Mouse (Mus musculus) midbrain, embryonic 13.5 days (tissue): Measurements from ENCODE around the gene Agpat1. TPM values are rescaled to one million over a fixed set of nuclear protein-coding genes. Genes with fewer than 3 reads are reported as not detected.

Experiments
- ATAC-seq: fragments of 200-750 bp; cut with Nextera tagmentation; 2 replicates; pipeline ENCODE4 v1.8.0; 2017; ENCODE audit warnings: mild to moderate bottlenecking, moderate TSS enrichment, moderate library complexity
- H3K27ac ChIP-seq: fragments of 300-500 bp; sonication (generic); 2 replicates; pipeline ENCODE4 v1.5.1; 2015; ENCODE audit warnings: inconsistent platforms, mild to moderate bottlenecking, moderate library complexity
- H3K27me3 ChIP-seq: fragments of 300-500 bp; sonication (generic); 2 replicates; pipeline ENCODE4 v1.6.1; 2015; ENCODE audit warnings: mild to moderate bottlenecking, inconsistent platforms
- H3K36me3 ChIP-seq: fragments of 300-500 bp; sonication (generic); 2 replicates; pipeline ENCODE4 v1.6.1; 2015; ENCODE audit warnings: mild to moderate bottlenecking, inconsistent platforms
- H3K4me1 ChIP-seq: fragments of 300-500 bp; sonication (generic); replicated peaks from 2 replicates; pipeline ENCODE4 v1.6.1; 2015; ENCODE audit warnings: inconsistent platforms
- H3K4me2 ChIP-seq: fragments of 300-500 bp; sonication (generic); replicated peaks from 2 replicates; pipeline ENCODE4 v1.6.1; 2015; ENCODE audit warnings: moderate library complexity, mild to moderate bottlenecking, inconsistent platforms
- H3K4me3 ChIP-seq: fragments of 300-500 bp; sonication (generic); replicated peaks from 2 replicates; pipeline ENCODE4 v1.5.1; 2015; ENCODE audit warnings: mild to moderate bottlenecking, inconsistent platforms
- H3K9ac ChIP-seq: fragments of 300-500 bp; sonication (generic); replicated peaks from 2 replicates; pipeline ENCODE4 v1.6.1; 2015; ENCODE audit warnings: mild to moderate bottlenecking, inconsistent platforms
- H3K9me3 ChIP-seq: fragments of 300-500 bp; sonication (generic); 2 replicates; pipeline ENCODE4 v1.6.1; 2016; ENCODE audit warnings: mild to moderate bottlenecking, inconsistent platforms
- WGBS: fragments of 180-500 bp; shearing (Covaris S2); methylation state at CpG from one replicate; pipeline ENCODE4 v1.1.7; 2015; 5-methylcytosine and 5-hydroxymethylcytosine counted together
- polyA plus RNA-seq: library from polyadenylated mRNA; unstranded; fragments of >200 nt; fragmentation: Nextera tagmentation; extraction: Ambion mirVana; gene quantifications from 2 replicates; pipeline ENCODE4 v1.2.1, GENCODE M21; 2015

Gene Agpat1
- polyA plus RNA-seq, 1 experiment from 2014 or later: 100 TPM

GRCm38 (mm10) chr17:34613054-34613645 is 9.1 kb downstream of the Agpat1 start:
- Histone ChIP-seq H3K9me3 (no peaks in the 10 kb centered on the region), H3K27ac (no peak overlapping the region), H3K9ac (no peak overlapping the region), H3K4me1 (peaks cover 12% of the 10 kb centered on the region), H3K36me3 (peaks cover 79% of the 10 kb centered on the region), H3K4me3 (no peak overlapping the region), H3K4me2 (no peak overlapping the region), H3K27me3 (no peaks in the 10 kb centered on the region)
- ATAC-seq: no peak
- WGBS: 85% methylated on average over 11 of the region's 11 CpGs

DNA sequence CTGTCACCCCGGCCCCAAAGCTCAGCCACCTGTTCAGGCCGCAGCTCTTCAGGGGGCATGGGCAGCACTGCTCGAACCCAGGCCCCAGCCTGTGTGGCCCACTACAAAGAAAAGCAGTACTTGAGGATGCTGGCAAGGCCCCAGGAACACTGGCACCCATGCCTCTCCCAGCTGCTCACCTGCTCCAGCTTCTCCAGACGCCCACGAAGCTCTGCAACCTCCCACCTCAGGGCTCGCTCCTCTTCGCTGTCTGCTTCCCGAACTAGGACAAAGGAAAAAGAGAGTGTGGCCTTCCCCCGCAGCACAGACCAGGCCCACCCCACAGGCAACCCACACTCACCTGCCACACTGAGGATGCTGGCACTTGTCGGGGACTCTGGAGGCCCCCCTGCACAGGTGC is 9.8 kb downstream of the Agpat1 start:
- H3K9me3 ChIP-seq: no peaks in the 10 kb centered on the region
- H3K36me3 ChIP-seq: peaks cover 78% of the 10 kb centered on the region
- ATAC-seq: no peak; the same call in 1 of the 2 replicates
- H3K4me3 ChIP-seq: no peak overlapping the region
- H3K4me2 ChIP-seq: no peak overlapping the region
- H3K27ac ChIP-seq: no peak overlapping the region
- no peaks in the 10 kb centered on the region for H3K27me3 ChIP-seq
- 89% methylated on average over 10 of the region's 10 CpGs for WGBS
- H3K9ac ChIP-seq: no peak overlapping the region
- peaks cover 5% of the 10 kb centered on the region for H3K4me1 ChIP-seq

DNA sequence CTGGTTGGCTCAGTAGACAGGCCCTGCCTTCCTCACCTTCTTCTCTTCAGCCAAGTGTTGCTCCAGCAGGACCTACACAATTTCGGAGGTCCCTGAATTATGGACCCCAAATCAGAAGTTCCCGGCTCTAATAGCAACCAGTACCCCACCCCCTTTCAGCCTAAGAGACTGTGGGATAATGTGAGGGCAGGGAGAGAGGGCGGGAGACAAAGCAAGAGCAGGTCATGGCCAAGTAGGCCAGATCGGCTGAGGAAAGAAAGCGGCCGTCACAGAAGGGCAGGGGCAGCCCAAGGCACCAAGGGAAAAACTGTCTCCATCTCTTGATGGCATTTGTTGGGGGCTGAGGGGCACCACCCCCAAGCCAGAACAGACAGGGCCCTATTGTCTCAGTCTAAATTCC is 11.8 kb downstream of the Agpat1 start, which contains the start of gene Egfl8:
Egfl8 (minus strand) TSS at position 101 of the 400 bp plus-strand sequence.
- H3K9ac ChIP-seq: peak within 1 kb of the TSS; percentile 39; the same call in 1 of the 2 replicates
- H3K36me3 ChIP-seq: peaks cover 79% of the 10 kb centered on the region
- peak within 1 kb of the TSS; percentile 19; the same call in 1 of the 2 replicates for H3K27ac ChIP-seq
- H3K4me3 ChIP-seq: no peak within 1 kb of the TSS
- no peaks in the 10 kb centered on the region for H3K4me1 ChIP-seq
- no peaks in the 10 kb centered on the region for H3K9me3 ChIP-seq
- WGBS: 68% methylated on average over 6 of the region's 6 CpGs
- no peaks in the 10 kb centered on the region for H3K27me3 ChIP-seq
- ATAC-seq: no peak
- H3K4me2 ChIP-seq: no peak within 1 kb of the TSS

DNA sequence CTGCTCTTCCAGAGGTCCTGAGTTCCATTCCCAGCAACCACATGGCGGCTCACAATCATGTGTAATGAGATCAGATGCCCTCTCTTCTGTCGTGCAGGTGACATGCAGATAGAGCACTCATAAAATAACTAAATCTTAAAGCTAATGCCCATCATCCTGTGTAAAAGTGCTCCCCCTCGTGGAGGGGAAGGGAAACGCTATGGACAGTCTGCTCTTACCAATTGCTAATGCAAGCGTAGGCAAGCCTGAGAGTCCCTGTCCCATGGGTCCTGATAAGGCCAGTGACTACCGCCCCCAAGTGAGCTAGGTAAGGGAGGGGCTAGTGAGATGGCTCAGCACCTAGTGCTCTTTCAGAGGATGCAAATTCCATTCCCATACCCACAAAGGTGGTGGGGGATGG is 14.9 kb downstream of the Agpat1 start:
- Histone ChIP-seq H3K27me3 (no peaks in the 10 kb centered on the region), H3K9ac (no peak overlapping the region), H3K9me3 (no peaks in the 10 kb centered on the region), H3K36me3 (peaks cover 68% of the 10 kb centered on the region), H3K4me3 (no peak overlapping the region), H3K4me1 (no peaks in the 10 kb centered on the region), H3K27ac (no peak overlapping the region), H3K4me2 (no peak overlapping the region)
- WGBS: 11% methylated on average over 6 of the region's 6 CpGs
- ATAC-seq: no peak

DNA sequence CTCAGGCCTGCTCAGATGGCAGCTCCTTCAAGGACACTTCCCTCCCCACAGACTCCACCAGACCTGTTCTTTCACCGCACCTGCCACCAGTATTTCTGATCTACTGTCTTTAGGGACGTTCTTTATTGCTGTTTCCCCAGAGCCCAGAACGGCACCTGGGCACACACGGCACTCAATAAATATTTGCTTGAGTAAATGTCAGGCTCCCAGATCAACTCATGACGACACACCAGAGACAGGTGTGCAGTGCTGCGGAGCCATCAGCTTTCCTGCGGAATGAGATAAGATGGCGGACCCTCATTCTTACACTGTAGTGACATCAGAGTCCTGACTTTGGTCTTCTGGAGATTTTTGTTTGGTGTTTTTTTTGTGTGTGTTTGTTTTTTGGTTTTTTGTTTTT is 16.9 kb downstream of the Agpat1 start:
- WGBS: 87% methylated on average over 8 of the region's 8 CpGs

DNA sequence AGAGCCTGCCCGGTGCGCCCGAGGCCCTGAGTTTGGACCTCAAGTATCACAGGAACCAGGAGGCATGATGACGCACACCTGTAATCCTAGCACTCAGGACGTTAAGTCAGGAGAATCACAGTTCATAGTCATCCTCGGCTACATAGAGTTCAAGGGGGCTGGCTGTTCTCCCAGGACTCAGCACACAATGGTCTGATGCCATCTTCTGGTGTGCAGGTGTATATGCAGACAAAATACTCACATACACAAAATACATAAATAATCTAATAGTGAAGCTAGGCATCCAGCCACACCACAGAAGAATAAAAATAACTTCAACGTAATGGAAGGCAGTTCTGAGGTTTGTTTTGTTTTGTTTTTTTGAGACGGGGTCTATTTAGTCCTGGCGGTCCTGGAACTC is 19.1 kb downstream of the Agpat1 start:
- ATAC-seq: no peak
- Histone ChIP-seq H3K27me3 (no peaks in the 10 kb centered on the region), H3K4me3 (no peak overlapping the region), H3K9me3 (no peaks in the 10 kb centered on the region), H3K4me1 (peaks cover 21% of the 10 kb centered on the region), H3K9ac (no peak overlapping the region), H3K36me3 (peaks cover 34% of the 10 kb centered on the region), H3K4me2 (no peak overlapping the region), H3K27ac (no peak overlapping the region)
- WGBS: 89% methylated on average over 9 of the region's 9 CpGs

More for the DNA sequence above, 16.9 kb downstream of the Agpat1 start:
- Histone ChIP-seq H3K4me2 (no peak overlapping the region), H3K9ac (no peak overlapping the region), H3K4me1 (peaks cover 7% of the 10 kb centered on the region), H3K27me3 (no peaks in the 10 kb centered on the region), H3K27ac (no peak overlapping the region), H3K9me3 (no peaks in the 10 kb centered on the region), H3K4me3 (no peak overlapping the region), H3K36me3 (peaks cover 50% of the 10 kb centered on the region)
- no peak for ATAC-seq

GRCm38 (mm10) chr17:34624981-34625380 is 20.9 kb downstream of the Agpat1 start:
- Histone ChIP-seq H3K27me3 (peaks cover 2% of the 10 kb centered on the region), H3K27ac (no peak overlapping the region), H3K9me3 (no peaks in the 10 kb centered on the region), H3K4me2 (no peak overlapping the region), H3K9ac (no peak overlapping the region), H3K4me1 (peaks cover 39% of the 10 kb centered on the region), H3K4me3 (no peak overlapping the region), H3K36me3 (peaks cover 31% of the 10 kb centered on the region)
- 92% methylated on average over 3 of the region's 3 CpGs for WGBS
- ATAC-seq: no peak

- Histone ChIP-seq H3K27ac (peak overlapping the region; percentile 94), H3K4me1 (peaks cover 52% of the 10 kb centered on the region), H3K4me3 (peak overlapping the region; percentile 80), H3K27me3 (peaks cover 15% of the 10 kb centered on the region), H3K9me3 (no peaks in the 10 kb centered on the region), H3K36me3 (peaks cover 19% of the 10 kb centered on the region), H3K9ac (peak overlapping the region; percentile 83), H3K4me2 (peak overlapping the region; percentile 91)
- whole genome bisulfite sequencing: 50% methylated on average over 16 of the region's 16 CpGs
- ATAC-seq: no peak; the same call in 1 of the 2 replicates
Measured at GRCm38 (mm10) chr17:34626062-34626772, 22.2 kb downstream of the Agpat1 start.

GRCm38 (mm10) chr17:34626773-34627092 is 22.7 kb downstream of the Agpat1 start:
- Histone ChIP-seq H3K4me2 (peak overlapping the region; percentile 91), H3K9me3 (no peaks in the 10 kb centered on the region), H3K9ac (peak overlapping the region; percentile 83), H3K4me3 (peak overlapping the region; percentile 80), H3K27me3 (peaks cover 20% of the 10 kb centered on the region), H3K4me1 (peaks cover 57% of the 10 kb centered on the region), H3K27ac (peak overlapping the region; percentile 94), H3K36me3 (peaks cover 14% of the 10 kb centered on the region)
- WGBS: under 1% methylated on average over 18 of the region's 18 CpGs
- peak; percentile 38 for ATAC-seq

DNA sequence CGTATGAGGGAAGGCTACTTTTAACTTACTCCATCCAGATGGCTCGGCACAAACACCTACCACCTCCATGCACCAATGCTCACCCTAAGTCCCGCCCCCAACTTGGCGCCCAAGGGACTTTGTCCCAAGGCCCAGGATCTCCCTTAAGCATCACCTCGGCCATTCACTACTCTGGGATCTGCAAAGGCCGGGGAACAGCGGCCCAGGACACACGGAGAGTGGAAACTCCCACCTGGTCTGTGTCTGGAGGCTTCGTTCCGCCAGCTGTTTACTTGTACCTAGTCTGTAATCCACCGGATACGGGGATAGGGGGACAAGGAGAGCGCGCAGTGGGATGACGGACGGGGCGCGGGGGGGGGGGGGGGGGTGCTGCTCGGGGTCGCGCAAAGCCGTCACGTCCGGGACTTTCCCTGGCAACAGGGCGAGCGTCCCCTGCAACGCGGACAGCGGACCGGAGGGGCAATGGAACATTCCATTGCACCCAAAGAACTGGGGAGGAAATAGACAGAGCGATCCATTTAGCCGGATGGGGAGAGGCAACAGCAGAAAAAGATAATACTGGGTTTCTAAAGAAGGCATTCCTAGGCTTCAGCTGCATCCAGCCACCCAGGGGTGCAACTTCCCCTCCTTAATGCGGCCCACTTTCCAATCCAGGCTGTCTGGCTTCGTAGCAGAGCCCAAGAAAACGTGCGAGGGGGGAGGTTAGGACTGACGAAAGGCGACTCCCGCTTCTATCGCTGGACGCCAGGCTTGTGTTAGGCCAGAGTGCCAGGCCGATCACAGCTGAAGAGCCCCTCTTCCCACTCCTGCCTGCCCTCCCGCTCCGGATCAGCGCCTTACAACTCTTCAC is 23.3 kb downstream of the Agpat1 start:
- peak; percentile 76 for ATAC-seq
- Histone ChIP-seq H3K4me1 (peaks cover 63% of the 10 kb centered on the region), H3K27me3 (peaks cover 25% of the 10 kb centered on the region), H3K4me3 (peak overlapping the region; percentile 80), H3K9me3 (no peaks in the 10 kb centered on the region), H3K36me3 (peaks cover 9% of the 10 kb centered on the region), H3K9ac (peak overlapping the region; percentile 83), H3K4me2 (peak overlapping the region; percentile 91), H3K27ac (peak overlapping the region; percentile 94)
- under 1% methylated on average over 44 of the region's 45 CpGs for WGBS

DNA sequence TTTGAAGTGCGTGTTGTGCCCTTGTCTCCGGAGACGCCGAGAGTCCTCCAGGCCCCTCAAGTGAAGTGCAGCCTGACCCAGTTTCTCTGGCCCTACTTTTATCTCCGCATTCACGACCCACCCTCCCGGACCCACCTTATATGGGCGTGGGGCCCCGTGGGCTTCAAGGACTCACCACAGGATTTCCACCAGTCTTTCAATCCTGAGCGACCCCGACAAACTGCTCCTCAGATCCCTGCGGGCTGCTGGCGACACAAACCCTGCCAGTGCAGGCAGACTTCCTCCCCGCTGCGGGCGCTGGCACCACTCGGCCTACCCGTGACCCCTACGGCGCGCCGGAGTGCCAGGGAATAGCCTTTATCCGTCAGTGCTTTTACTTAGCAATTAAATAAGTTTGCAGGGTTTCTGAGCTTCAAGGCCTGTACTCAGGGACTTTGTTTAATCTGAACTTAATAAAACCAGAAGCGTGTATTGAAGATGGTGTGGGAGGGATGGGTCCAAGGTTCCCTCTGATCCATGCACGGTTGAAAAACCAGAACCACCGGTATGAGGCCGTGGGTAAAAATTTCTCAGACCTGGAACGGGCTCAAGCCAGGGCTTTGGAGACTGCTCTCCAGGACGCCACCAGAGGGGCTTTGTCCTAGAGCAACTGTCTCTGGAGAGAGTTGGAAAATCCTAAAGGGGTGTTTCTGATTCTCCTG is 24.0 kb downstream of the Agpat1 start, which contains the start of gene Ppt2:
Ppt2 (minus strand) TSS at position 568 of the 701 bp plus-strand sequence.
- no peak; the same call in 1 of the 2 replicates for ATAC-seq
- peak within 1 kb of the TSS; percentile 91 for H3K4me2 ChIP-seq
- no peaks in the 10 kb centered on the region for H3K9me3 ChIP-seq
- H3K9ac ChIP-seq: peak within 1 kb of the TSS; percentile 83
- peak within 1 kb of the TSS; percentile 80 for H3K4me3 ChIP-seq
- peaks cover 31% of the 10 kb centered on the region for H3K27me3 ChIP-seq
- H3K27ac ChIP-seq: peak within 1 kb of the TSS; percentile 94
- 3% methylated on average over 29 of the region's 29 CpGs for WGBS
- peaks cover 3% of the 10 kb centered on the region; the same call in 1 of the 2 replicates for H3K36me3 ChIP-seq
- H3K4me1 ChIP-seq: peaks cover 65% of the 10 kb centered on the region
